Mouse (Mus musculus): ENCODE measurements around the gene Man1c1.
A peak's percentile ranks its signal among the peaks of the same experiment; 100 is the strongest.

Man1c1 gene

GRCm38 (mm10) chr4:134703835-134704546 lies at the start of gene Man1c1:
TSS of gene Man1c1 (minus strand) at chr4:134704290.
- peak; percentile 100 for DNase-seq

GRCm38 (mm10) chr4:134753516-134754261 lies 49.6 kb upstream of the Man1c1 start:
- no peak for DNase-seq

- peak; percentile 92 for DNase-seq
These were observed 48.9 kb upstream of the Man1c1 start for GRCm38 (mm10) chr4:134752911-134753426.

- DNase-seq: no peak
These were observed 47.7 kb upstream of the Man1c1 start for GRCm38 (mm10) chr4:134751682-134752380.

- no peak for DNase-seq
These were observed 46.7 kb upstream of the Man1c1 start for GRCm38 (mm10) chr4:134750825-134751224.

- DNase-seq: no peak
These were observed 46.2 kb upstream of the Man1c1 start for GRCm38 (mm10) chr4:134750263-134750662.

- DNase-seq: no peak
These were observed 45.4 kb upstream of the Man1c1 start for GRCm38 (mm10) chr4:134749301-134750030.

GRCm38 (mm10) chr4:134745900-134746661 lies 42.0 kb upstream of the Man1c1 start:
- no peak for DNase-seq

- no peak for DNase-seq
These were observed 40.0 kb upstream of the Man1c1 start for GRCm38 (mm10) chr4:134743881-134744633.

- DNase-seq: no peak
These were observed 37.9 kb upstream of the Man1c1 start for GRCm38 (mm10) chr4:134741949-134742348.

GRCm38 (mm10) chr4:134740186-134740585 lies 36.1 kb upstream of the Man1c1 start:
- no peak for DNase-seq

- no peak for DNase-seq
These were observed 35.4 kb upstream of the Man1c1 start for GRCm38 (mm10) chr4:134739530-134739929.

- no peak for DNase-seq
These were observed 33.3 kb upstream of the Man1c1 start for GRCm38 (mm10) chr4:134737365-134737910.

- peak; percentile 96 for DNase-seq
These were observed 32.1 kb upstream of the Man1c1 start for GRCm38 (mm10) chr4:134736147-134736546.

- DNase-seq: peak; percentile 98
These were observed 30.6 kb upstream of the Man1c1 start for GRCm38 (mm10) chr4:134734629-134735081.

GRCm38 (mm10) chr4:134734038-134734628 lies 30.0 kb upstream of the Man1c1 start:
- DNase-seq: peak; percentile 98

- no peak for DNase-seq
These were observed 29.3 kb upstream of the Man1c1 start for GRCm38 (mm10) chr4:134733371-134733770.

- peak; percentile 95 for DNase-seq
These were observed 26.0 kb upstream of the Man1c1 start for GRCm38 (mm10) chr4:134730106-134730505.

GRCm38 (mm10) chr4:134725735-134726345 lies 21.8 kb upstream of the Man1c1 start:
- DNase-seq: no peak

- no peak for DNase-seq
These were observed 20.9 kb upstream of the Man1c1 start for GRCm38 (mm10) chr4:134724974-134725373.
